Mouse (Mus musculus): ENCODE measurements at regions not wholly inside any gene's neighbourhood (a gene's known extent, or its start where the extent isn't known, plus 50 kb on each side); places are given as distances from the start of the nearest gene placed in this dataset.

DNA sequence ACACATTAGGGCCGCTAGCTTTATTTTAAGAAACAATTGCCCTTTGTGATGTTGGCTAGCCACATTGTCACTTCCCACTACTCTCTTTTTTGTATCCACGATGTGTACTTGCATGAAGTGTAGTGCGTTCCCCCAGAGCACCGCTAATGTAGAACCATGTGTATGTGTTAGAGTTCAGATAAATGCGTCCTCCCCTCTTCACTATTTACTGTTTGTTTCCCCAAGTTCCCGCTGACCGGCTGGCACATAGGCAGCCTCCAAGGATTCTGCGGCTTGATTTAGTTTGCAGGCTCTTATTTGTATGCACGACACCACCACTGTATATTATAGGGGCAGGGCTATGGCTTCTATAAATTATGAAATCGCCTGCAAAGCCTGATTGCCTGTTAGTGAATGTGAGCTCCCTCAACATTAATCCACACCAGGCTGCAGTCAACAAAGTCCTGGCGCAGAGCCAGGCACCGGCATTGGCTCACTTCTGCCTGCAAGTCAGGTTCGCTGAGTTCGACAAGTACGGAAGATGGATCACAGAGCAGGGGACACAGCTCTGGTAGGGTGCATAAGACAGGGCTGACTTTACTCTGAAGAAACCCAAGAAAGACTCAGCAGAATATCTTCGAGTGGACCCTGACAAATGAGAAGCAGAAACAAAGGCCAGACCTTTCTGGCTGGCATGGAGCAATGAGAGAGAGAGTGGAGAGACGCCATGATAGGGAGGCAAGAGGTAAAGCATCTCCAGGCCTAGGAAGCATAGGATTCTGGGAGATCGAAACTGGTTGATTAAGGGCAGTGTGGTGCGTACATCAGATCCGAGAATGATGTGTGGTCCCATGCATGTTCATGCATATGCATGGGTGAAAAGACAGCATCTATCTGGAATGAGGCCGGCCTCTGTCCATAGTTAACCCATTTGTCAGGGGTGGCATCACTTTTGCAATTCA is 85.8 kb upstream of the Pard3b start:
- no peaks in the 10 kb centered on the region for H3K36me3 ChIP-seq (ENCODE audit: control insufficient read depth, insufficient read depth, low read length)
- ATAC-seq (ENCODE audit: insufficient number of reproducible peaks, insufficient read depth, low FRiP score, low read depth) = 0 out of 2 replicates have a peak, but pooled peaks have one; percentile 18
- no peak overlapping the region for H3K4me2 ChIP-seq (replicated peaks; ENCODE audit: low read depth, low read length)

DNA sequence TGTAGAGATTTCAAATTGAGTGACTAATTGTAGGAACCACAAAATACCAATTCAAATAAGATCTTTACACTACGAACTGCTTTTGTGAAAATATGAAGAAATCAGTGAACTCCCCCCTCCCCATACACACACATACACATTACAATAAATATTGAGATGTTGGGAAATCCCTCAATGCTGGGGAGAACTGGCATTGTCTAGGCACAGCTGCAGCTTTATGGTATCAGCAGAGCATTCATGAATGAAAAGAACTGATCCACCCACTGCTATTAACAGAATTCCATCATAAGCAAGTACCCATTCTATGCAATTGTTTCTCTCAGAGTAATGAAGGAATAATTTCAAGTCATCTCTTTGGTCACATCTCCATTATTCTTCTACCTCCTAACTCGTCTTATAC is 79.1 kb upstream of the Pard3b start:
- no peak overlapping the region for H3K9ac ChIP-seq (replicated peaks; ENCODE audit: low read depth, low read length)
- no peak overlapping the region for H3K27ac ChIP-seq (ENCODE audit: low read length)
- 81% methylated on average over 2 of the region's 2 CpGs for WGBS
- H3K9me3 ChIP-seq (ENCODE audit: control insufficient read depth, low read depth, low read length) = no peaks in the 10 kb centered on the region
- H3K36me3 ChIP-seq (ENCODE audit: control insufficient read depth, insufficient read depth, low read length) = no peaks in the 10 kb centered on the region
- H3K4me3 ChIP-seq (ENCODE audit: low read depth, low read length) = no peak overlapping the region
- ATAC-seq (ENCODE audit: insufficient number of reproducible peaks, insufficient read depth, low FRiP score, low read depth) = no peak
- no peaks in the 10 kb centered on the region for H3K4me1 ChIP-seq (ENCODE audit: control insufficient read depth, insufficient read depth, low read length)
- H3K4me2 ChIP-seq (replicated peaks; ENCODE audit: low read depth, low read length) = no peak overlapping the region
- no peaks in the 10 kb centered on the region for H3K27me3 ChIP-seq (ENCODE audit: control insufficient read depth, insufficient read depth, low read length)

More for the DNA sequence above, 85.8 kb upstream of the Pard3b start:
- WGBS = 63% methylated on average over 21 of the region's 21 CpGs
- H3K27me3 ChIP-seq (ENCODE audit: control insufficient read depth, insufficient read depth, low read length) = no peaks in the 10 kb centered on the region
- H3K27ac ChIP-seq (ENCODE audit: low read length) = no peak overlapping the region
- H3K4me1 ChIP-seq (ENCODE audit: control insufficient read depth, insufficient read depth, low read length) = peaks cover 5% of the 10 kb centered on the region; the same call in 1 of the 2 replicates
- no peak overlapping the region for H3K4me3 ChIP-seq (ENCODE audit: low read depth, low read length)
- H3K9ac ChIP-seq (replicated peaks; ENCODE audit: low read depth, low read length) = no peak overlapping the region
- H3K9me3 ChIP-seq (ENCODE audit: control insufficient read depth, low read depth, low read length) = no peaks in the 10 kb centered on the region

DNA sequence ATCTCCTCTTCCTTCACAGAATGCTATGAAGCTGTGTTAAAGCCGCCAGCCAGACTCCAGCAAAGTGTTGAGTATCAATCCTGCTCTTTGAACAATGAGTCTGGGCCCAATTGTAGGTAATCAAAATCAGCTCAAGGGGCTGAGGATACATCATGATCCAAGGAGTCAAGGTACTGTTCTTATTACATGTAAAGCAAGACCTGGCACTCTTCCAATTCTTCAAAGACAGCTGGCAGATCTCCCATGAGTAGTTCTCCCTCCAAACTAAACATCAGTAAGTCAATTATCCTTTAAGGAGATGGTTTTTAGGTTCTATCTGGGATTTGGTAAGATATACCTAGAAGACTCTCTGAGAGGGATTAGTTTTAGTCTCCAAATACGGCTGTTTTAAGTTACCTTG is 76.5 kb upstream of the Pard3b start:
- Histone ChIP-seq H3K4me2 (replicated peaks; ENCODE audit: low read depth, low read length) (no peak overlapping the region), H3K27me3 (ENCODE audit: control insufficient read depth, insufficient read depth, low read length) (no peaks in the 10 kb centered on the region), H3K4me3 (ENCODE audit: low read depth, low read length) (no peak overlapping the region), H3K27ac (ENCODE audit: low read length) (no peak overlapping the region), H3K36me3 (ENCODE audit: control insufficient read depth, insufficient read depth, low read length) (no peaks in the 10 kb centered on the region), H3K9ac (replicated peaks; ENCODE audit: low read depth, low read length) (no peak overlapping the region), H3K9me3 (ENCODE audit: control insufficient read depth, low read depth, low read length) (no peaks in the 10 kb centered on the region), H3K4me1 (ENCODE audit: control insufficient read depth, insufficient read depth, low read length) (no peaks in the 10 kb centered on the region)
- no peak for ATAC-seq (ENCODE audit: insufficient number of reproducible peaks, insufficient read depth, low FRiP score, low read depth)
- 55% methylated on average over 2 of the region's 2 CpGs for WGBS

DNA sequence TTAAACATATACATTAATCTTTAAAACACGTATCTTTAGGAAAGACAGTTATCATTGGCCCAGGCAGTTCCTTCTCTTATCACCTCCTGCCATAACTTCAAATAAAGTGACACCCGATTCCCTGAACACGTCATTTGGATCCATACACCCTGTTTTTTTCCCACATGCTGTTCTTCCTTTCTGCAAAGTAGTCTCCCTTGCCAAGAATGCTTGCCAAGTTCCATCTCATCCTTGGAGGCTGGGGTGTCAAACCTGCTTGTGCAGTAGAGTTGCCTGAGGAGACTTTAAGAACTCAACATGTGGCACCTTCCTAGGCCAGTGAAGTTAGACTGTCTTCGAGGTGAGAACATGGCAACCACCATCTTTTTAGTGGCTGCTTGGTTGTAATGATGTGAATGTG is 73.2 kb upstream of the Pard3b start:
- H3K9ac ChIP-seq (replicated peaks; ENCODE audit: low read depth, low read length) = no peak overlapping the region
- no peaks in the 10 kb centered on the region for H3K9me3 ChIP-seq (ENCODE audit: control insufficient read depth, low read depth, low read length)
- ATAC-seq (ENCODE audit: insufficient number of reproducible peaks, insufficient read depth, low FRiP score, low read depth) = no peak
- no peak overlapping the region for H3K27ac ChIP-seq (ENCODE audit: low read length)
- H3K4me3 ChIP-seq (ENCODE audit: low read depth, low read length) = no peak overlapping the region
- WGBS = 80% methylated on average over 4 of the region's 4 CpGs
- no peaks in the 10 kb centered on the region for H3K4me1 ChIP-seq (ENCODE audit: control insufficient read depth, insufficient read depth, low read length)
- no peaks in the 10 kb centered on the region for H3K36me3 ChIP-seq (ENCODE audit: control insufficient read depth, insufficient read depth, low read length)
- H3K27me3 ChIP-seq (ENCODE audit: control insufficient read depth, insufficient read depth, low read length) = no peaks in the 10 kb centered on the region
- no peak overlapping the region for H3K4me2 ChIP-seq (replicated peaks; ENCODE audit: low read depth, low read length)

DNA sequence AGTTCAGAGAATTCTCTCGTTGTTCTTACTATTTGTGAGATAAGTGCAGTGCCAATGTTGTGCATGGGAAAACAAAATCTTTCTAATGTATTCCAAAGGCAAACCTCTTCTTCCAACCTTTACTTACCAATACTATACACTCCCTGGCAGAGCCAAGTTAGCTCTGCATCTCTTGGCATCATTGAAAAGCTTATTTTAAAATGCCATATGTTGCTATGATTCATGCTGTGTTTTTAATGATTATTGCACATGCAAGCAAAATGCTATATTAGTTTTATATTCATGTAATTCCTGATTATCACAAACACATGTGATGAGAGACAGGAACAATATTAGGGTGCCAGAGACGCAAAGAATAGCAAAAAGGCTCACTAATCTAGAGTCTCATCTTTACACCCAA is 64.3 kb upstream of the Pard3b start:
- Histone ChIP-seq H3K4me1 (ENCODE audit: control insufficient read depth, insufficient read depth, low read length) (no peaks in the 10 kb centered on the region), H3K4me2 (replicated peaks; ENCODE audit: low read depth, low read length) (no peak overlapping the region), H3K27ac (ENCODE audit: low read length) (no peak overlapping the region), H3K4me3 (ENCODE audit: low read depth, low read length) (no peak overlapping the region), H3K27me3 (ENCODE audit: control insufficient read depth, insufficient read depth, low read length) (no peaks in the 10 kb centered on the region), H3K9ac (replicated peaks; ENCODE audit: low read depth, low read length) (no peak overlapping the region), H3K9me3 (ENCODE audit: control insufficient read depth, low read depth, low read length) (no peaks in the 10 kb centered on the region), H3K36me3 (ENCODE audit: control insufficient read depth, insufficient read depth, low read length) (no peaks in the 10 kb centered on the region)
- WGBS = 81% methylated on average over 2 of the region's 2 CpGs
- no peak for ATAC-seq (ENCODE audit: insufficient number of reproducible peaks, insufficient read depth, low FRiP score, low read depth)

DNA sequence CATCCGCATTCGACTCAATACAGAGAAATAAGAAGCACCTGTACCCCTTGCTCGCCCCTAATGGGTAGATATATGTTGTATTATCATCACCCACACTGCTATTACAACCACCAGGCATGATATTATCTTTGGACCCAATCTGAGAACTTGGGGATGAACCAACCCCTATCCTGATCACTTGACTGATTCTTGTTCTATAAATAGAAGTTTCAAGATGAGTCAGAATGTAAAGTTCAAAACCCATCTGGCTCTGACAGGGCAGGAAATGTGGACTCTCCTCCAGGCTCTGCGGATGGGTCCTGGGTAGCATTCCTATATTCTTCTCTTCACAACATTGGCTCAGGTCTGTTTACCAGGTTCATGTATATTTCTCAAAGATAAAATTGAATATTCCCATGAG is 61.9 kb upstream of the Pard3b start:
- ATAC-seq (ENCODE audit: insufficient number of reproducible peaks, insufficient read depth, low FRiP score, low read depth) = no peak
- Histone ChIP-seq H3K27ac (ENCODE audit: low read length) (no peak overlapping the region), H3K27me3 (ENCODE audit: control insufficient read depth, insufficient read depth, low read length) (no peaks in the 10 kb centered on the region), H3K36me3 (ENCODE audit: control insufficient read depth, insufficient read depth, low read length) (no peaks in the 10 kb centered on the region), H3K4me3 (ENCODE audit: low read depth, low read length) (no peak overlapping the region), H3K4me1 (ENCODE audit: control insufficient read depth, insufficient read depth, low read length) (no peaks in the 10 kb centered on the region), H3K4me2 (replicated peaks; ENCODE audit: low read depth, low read length) (no peak overlapping the region), H3K9me3 (ENCODE audit: control insufficient read depth, low read depth, low read length) (no peaks in the 10 kb centered on the region), H3K9ac (replicated peaks; ENCODE audit: low read depth, low read length) (no peak overlapping the region)
- 87% methylated on average over 4 of the region's 4 CpGs for WGBS

DNA sequence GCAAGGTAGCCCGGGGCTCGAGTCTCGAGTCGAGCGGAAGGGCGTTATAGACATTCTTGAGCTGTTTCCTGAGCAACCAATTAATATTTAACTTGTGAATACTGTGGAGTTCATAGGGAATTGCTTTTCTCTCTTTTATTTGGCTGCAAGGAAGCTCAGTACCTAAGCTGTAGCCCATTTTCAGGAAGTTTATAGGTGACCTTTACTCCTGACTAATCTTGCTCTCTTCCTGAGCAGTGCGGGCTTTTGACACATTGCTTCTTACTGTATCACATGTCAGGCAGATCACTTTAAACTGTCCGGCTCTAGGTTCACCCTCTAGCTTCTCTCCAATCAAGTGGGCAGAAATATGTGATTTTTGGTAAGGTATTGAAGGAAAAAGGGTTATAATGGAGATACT is 51.4 kb upstream of the Pard3b start:
- Histone ChIP-seq H3K27ac (ENCODE audit: low read length) (no peak overlapping the region), H3K4me3 (ENCODE audit: low read depth, low read length) (no peak overlapping the region), H3K4me2 (replicated peaks; ENCODE audit: low read depth, low read length) (no peak overlapping the region), H3K27me3 (ENCODE audit: control insufficient read depth, insufficient read depth, low read length) (no peaks in the 10 kb centered on the region), H3K9ac (replicated peaks; ENCODE audit: low read depth, low read length) (no peak overlapping the region), H3K36me3 (ENCODE audit: control insufficient read depth, insufficient read depth, low read length) (no peaks in the 10 kb centered on the region), H3K4me1 (ENCODE audit: control insufficient read depth, insufficient read depth, low read length) (no peaks in the 10 kb centered on the region), H3K9me3 (ENCODE audit: control insufficient read depth, low read depth, low read length) (no peaks in the 10 kb centered on the region)
- ATAC-seq (ENCODE audit: insufficient number of reproducible peaks, insufficient read depth, low FRiP score, low read depth) = no peak
- WGBS = 71% methylated on average over 8 of the region's 8 CpGs
